Comparison of ENCODE assay signal across 11 mouse cellular contexts in the genomic region with DNA sequence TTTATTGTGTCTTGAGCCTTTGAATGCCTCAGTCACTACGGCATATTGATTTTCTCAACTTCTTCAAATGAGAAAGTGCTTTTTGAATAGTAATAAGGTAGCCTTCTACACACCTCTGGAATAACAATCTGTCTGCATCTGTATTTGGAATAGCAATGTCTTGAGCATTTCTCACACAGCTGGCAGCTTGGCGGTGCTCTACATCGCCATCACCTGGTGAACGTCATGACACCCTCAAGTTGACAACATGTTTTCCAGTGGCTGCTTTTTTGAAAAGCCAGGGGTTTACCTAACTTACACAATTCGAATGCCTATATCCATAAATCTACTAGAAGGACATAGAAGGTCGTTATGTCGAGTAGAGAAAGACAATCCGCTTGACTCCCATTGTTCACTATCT. TPM values are rescaled to one million over a fixed set of nuclear protein-coding genes. Genes with fewer than 3 reads are reported as not detected.
DNase-seq lines count a peak whose midpoint lies in the region; TF ChIP-seq lines count a peak whose summit lies in the region.
"Had no signal": no experiment of that assay in that cellular context is flagged by ENCODE, and none has a peak within 500 bp of the region (broad histone marks: within the 10 kb centered on the region; RNA-seq: fewer than 3 reads in every experiment).

No protein-coding gene starts in this region.

- no peak overlapping the region for H3K4me3 ChIP-seq in layer of hippocampus, adult 2 months
- H3K4me3 ChIP-seq: liver, embryonic 15.5 days had no signal

- TF ChIP-seq CTCF in layer of hippocampus, adult 2 months (conservative IDR thresholded peaks at IDR 0.05) = peak; percentile 42

- no peak for DNase-seq in layer of hippocampus, adult 2 months (ENCODE audit: low spot score in 2 of 2)
- DNase-seq in layer of hippocampus, adult 18-20 months (ENCODE audit: low spot score in 2 of 2) = no peak
- DNase-seq in thymus, postnatal 4 days = peak; percentile 9
- DNase-seq in thymus, postnatal 10 days (ENCODE audit: low spot score in 2 of 2) = no peak
- peak; percentile 41 for DNase-seq in ZHBTc4 (ENCODE audit: low read depth, low spot score)
- no peak for DNase-seq in spleen, postnatal 10 days (ENCODE audit: low spot score in 2 of 2)
- DNase-seq in urinary bladder, adult 18-20 months (ENCODE audit: low spot score in 2 of 2) = no peak
- DNase-seq: cerebellum, postnatal 25 days; kidney, postnatal 25 days; right cerebral cortex, postnatal 4 days had no signal

- H3K27ac ChIP-seq in layer of hippocampus, adult 2 months = no peak overlapping the region
- H3K27ac ChIP-seq: liver, embryonic 15.5 days had no signal

RNA-seq across cellular contexts. Expression of a gene that starts 51.5 kb away (rescaled TPM):
- 10 to 100 TPM; 41.8 to 46.2 TPM for total RNA-seq in layer of hippocampus, adult 2 months (2021)
- 10 to 100 TPM; 37.8 to 39.7 TPM for total RNA-seq in layer of hippocampus, adult 18-20 months (2021)

Comparison
In these comparisons a context has a peak if more than half of its experiments do, and no peak if none do; other contexts are left out.
1. DNase-seq: peak in thymus, postnatal 4 days (single experiment) and ZHBTc4 (single experiment); none in layer of hippocampus, adult 2 months (0 of 2), layer of hippocampus, adult 18-20 months (0 of 2), thymus, postnatal 10 days (0 of 2), spleen, postnatal 10 days (0 of 2) and urinary bladder, adult 18-20 months (0 of 2).